Mouse (Mus musculus) intestine, postnatal 0 days (tissue): ENCODE measurements around the gene Gm14214. TPM values are rescaled to one million over a fixed set of nuclear protein-coding genes. Genes with fewer than 3 reads are reported as not detected.

Source experiments
- ATAC-seq: fragments of 200-750 bp; cut with Nextera tagmentation; 2 replicates; pipeline ENCODE4 v1.8.0; 2017; ENCODE audit warnings: mild to moderate bottlenecking, moderate TSS enrichment, moderate library complexity
- H3K27ac ChIP-seq: fragments of 300-500 bp; sonication (generic); 2 replicates; pipeline ENCODE4 v1.5.1; 2014; ENCODE audit warnings: mild to moderate bottlenecking, low read depth, low read length, moderate library complexity
- H3K27me3 ChIP-seq: fragments of 300-500 bp; sonication (generic); replicated peaks from 2 replicates; pipeline ENCODE4 v1.6.1; 2014; ENCODE audit warnings: low read length, mixed read lengths; ENCODE audit not compliant: control insufficient read depth, insufficient read depth
- H3K36me3 ChIP-seq: fragments of 300-500 bp; sonication (generic); 2 replicates; pipeline ENCODE4 v1.6.1; 2014; ENCODE audit warnings: mild to moderate bottlenecking, moderate library complexity; ENCODE audit not compliant: control insufficient read depth, insufficient read depth
- H3K4me1 ChIP-seq: fragments of 300-500 bp; sonication (generic); replicated peaks from 2 replicates; pipeline ENCODE4 v1.6.1; 2014; ENCODE audit warnings: antibody characterized with exemption, low read length, mixed read lengths; ENCODE audit not compliant: control insufficient read depth, insufficient read depth
- H3K4me2 ChIP-seq: fragments of 300-500 bp; sonication (generic); replicated peaks from 2 replicates; pipeline ENCODE4 v1.6.1; 2014; ENCODE audit warnings: low read depth, mild to moderate bottlenecking, moderate library complexity
- H3K4me3 ChIP-seq: fragments of 300-500 bp; sonication (generic); 2 replicates; pipeline ENCODE4 v1.5.1; 2014; ENCODE audit warnings: low read depth, low read length
- H3K9ac ChIP-seq: fragments of 300-500 bp; sonication (generic); 2 replicates; pipeline ENCODE4 v1.6.1; 2014; ENCODE audit warnings: mild to moderate bottlenecking, low read depth, low read length
- H3K9me3 ChIP-seq: fragments of 300-500 bp; sonication (generic); 2 replicates; pipeline ENCODE4 v1.6.1; 2016; ENCODE audit warnings: mixed run types; ENCODE audit not compliant: control insufficient read depth
- CTCF ChIP-seq: sonication (generic); IDR thresholded peaks from 2 replicates; pipeline ENCODE4 v1.5.1; 2016; ENCODE audit warnings: low read depth, mild to moderate bottlenecking, control low read depth, antibody characterized with exemption, moderate library complexity
- WGBS: fragments of 180-500 bp; shearing (Covaris S2); extraction: QIAGEN DNeasy Blood & Tissue Kit; methylation state at CpG from one replicate; pipeline ENCODE4 v1.1.7; 2014; 5-methylcytosine and 5-hydroxymethylcytosine counted together
- polyA plus RNA-seq: library from polyadenylated mRNA; unstranded; fragments of >200 nt; fragmentation: Nextera tagmentation; extraction: Ambion mirVana; gene quantifications from 2 replicates; pipeline ENCODE4 v1.2.1, GENCODE M21; 2015

Gene Gm14214
- polyA plus RNA-seq, 1 experiment from 2014 or later: not detected

DNA sequence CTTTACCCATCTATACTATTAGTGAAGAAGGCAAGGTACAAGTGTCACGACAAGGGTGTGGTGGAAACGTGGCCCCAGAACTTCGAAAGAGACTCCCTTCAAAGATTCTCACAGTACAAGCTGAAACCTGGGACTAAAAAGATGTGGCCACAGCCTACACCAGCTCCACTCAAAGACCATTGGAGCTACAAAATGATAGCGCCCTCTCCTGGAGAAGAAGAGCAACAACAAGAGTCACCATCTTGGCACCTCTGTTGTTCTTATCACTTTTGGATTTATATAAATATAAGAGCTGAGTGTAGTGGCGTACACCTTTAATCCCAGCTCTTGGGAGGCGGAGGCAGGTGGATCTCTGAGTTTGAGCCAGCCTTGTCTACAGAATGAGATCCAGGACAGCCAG is 14.0 kb downstream of the Gm14214 start:
- WGBS: 67% methylated on average over 6 of the region's 6 CpGs
- no peaks in the 10 kb centered on the region for H3K36me3 ChIP-seq
- H3K4me3 ChIP-seq: no peak overlapping the region
- TF ChIP-seq CTCF: peak; percentile 60
- no peaks in the 10 kb centered on the region for H3K27me3 ChIP-seq
- H3K4me1 ChIP-seq: no peaks in the 10 kb centered on the region
- H3K27ac ChIP-seq: no peak overlapping the region
- H3K4me2 ChIP-seq: no peak overlapping the region
- H3K9me3 ChIP-seq: no peaks in the 10 kb centered on the region
- no peak overlapping the region for H3K9ac ChIP-seq
- no peak for ATAC-seq

DNA sequence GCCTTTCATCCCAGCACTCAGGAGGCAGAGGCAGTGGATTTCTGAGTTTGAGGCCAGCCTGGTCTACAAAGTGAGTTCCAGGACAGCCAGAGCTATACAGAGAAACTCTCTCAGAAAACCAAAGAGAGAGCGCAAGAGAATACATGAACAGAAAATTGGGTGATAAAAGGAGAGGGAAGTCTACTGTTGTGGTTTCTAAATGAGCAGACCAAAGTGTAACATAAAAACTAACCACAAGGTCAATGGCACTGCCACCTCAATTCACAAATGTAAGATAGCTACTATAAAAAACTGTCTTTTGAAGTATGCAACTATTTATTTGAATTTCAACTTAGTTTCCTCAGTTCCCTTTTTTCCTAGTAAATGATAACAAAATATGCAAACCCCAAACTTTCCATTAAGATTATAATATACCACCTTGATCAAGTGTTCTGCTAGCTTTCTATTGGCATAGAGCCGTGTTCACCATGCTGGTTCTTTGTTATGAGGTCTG is 15.7 kb downstream of the Gm14214 start:
- no peaks in the 10 kb centered on the region for H3K36me3 ChIP-seq
- no peaks in the 10 kb centered on the region for H3K4me1 ChIP-seq
- TF ChIP-seq CTCF: no peak
- no peak overlapping the region for H3K9ac ChIP-seq
- ATAC-seq: no peak
- H3K9me3 ChIP-seq: no peaks in the 10 kb centered on the region
- H3K27ac ChIP-seq: no peak overlapping the region
- H3K4me2 ChIP-seq: no peak overlapping the region
- WGBS: 86% methylated on average over 2 of the region's 2 CpGs
- no peaks in the 10 kb centered on the region for H3K27me3 ChIP-seq
- no peak overlapping the region for H3K4me3 ChIP-seq

DNA sequence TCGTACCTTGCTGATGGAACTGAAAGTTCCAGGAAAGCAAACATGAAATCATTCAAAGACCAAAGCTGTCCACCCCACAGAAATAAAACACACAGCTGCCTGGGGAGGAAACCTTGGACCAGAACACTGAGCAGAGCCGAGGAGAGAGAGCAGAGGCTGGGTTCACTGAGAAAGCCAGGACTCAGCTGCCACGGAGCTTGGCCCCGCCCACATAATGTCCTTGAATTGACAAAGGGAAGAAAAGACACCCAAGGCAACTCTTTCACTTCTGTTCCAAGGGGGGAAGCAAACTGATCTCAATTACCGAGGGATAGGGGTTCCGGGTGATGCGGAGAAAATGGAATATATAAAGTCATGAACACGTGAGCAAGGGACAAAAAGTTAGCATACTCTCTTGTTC is 17.9 kb downstream of the Gm14214 start:
- Histone ChIP-seq H3K9ac (no peak overlapping the region), H3K4me2 (no peak overlapping the region), H3K9me3 (no peaks in the 10 kb centered on the region), H3K36me3 (no peaks in the 10 kb centered on the region), H3K27ac (no peak overlapping the region), H3K27me3 (no peaks in the 10 kb centered on the region), H3K4me3 (no peak overlapping the region), H3K4me1 (no peaks in the 10 kb centered on the region)
- no peak for ATAC-seq
- 51% methylated on average over 8 of the region's 8 CpGs for WGBS
- TF ChIP-seq CTCF: no peak

GRCm38 (mm10) chr2:154749046-154750036 is 20.5 kb downstream of the Gm14214 start:
- 62% methylated on average over 23 of the region's 23 CpGs for WGBS
- H3K9ac ChIP-seq: no peak overlapping the region
- no peak for TF ChIP-seq CTCF
- H3K27me3 ChIP-seq: no peaks in the 10 kb centered on the region
- H3K36me3 ChIP-seq: no peaks in the 10 kb centered on the region
- no peaks in the 10 kb centered on the region for H3K4me1 ChIP-seq
- no peak overlapping the region for H3K4me3 ChIP-seq
- no peak overlapping the region for H3K4me2 ChIP-seq
- no peak overlapping the region for H3K27ac ChIP-seq
- no peaks in the 10 kb centered on the region for H3K9me3 ChIP-seq
- ATAC-seq: no peak

DNA sequence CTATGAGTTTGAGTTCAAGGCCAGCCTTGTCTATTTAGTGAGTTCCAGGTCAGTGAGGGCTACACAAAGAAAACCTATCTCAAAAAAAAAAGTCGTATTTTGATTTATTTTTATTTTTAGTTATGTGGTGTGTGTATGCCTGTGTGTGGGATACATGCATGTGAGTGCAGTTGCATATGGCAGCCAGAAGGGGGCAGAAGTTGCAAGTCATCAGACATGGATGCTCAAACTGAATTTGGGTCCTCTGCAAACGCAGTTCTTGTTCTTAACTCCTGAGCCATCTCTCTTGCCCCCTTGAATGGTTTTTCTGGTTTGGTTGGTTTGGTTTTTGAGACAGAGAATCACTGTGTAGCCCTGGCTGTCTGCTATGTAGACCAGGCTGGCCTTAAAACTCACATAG is 21.4 kb downstream of the Gm14214 start:
- Histone ChIP-seq H3K27me3 (no peaks in the 10 kb centered on the region), H3K36me3 (no peaks in the 10 kb centered on the region), H3K4me1 (no peaks in the 10 kb centered on the region), H3K27ac (no peak overlapping the region), H3K9ac (no peak overlapping the region), H3K4me2 (no peak overlapping the region), H3K9me3 (no peaks in the 10 kb centered on the region), H3K4me3 (no peak overlapping the region)
- TF ChIP-seq CTCF: peak; percentile 38; the same call in 1 of the 2 replicates
- no peak for ATAC-seq
- WGBS: 86% methylated on average over 2 of the region's 2 CpGs

GRCm38 (mm10) chr2:154743915-154744314 is 25.9 kb downstream of the Gm14214 start:
- ATAC-seq: no peak
- no peak overlapping the region for H3K4me2 ChIP-seq
- H3K36me3 ChIP-seq: no peaks in the 10 kb centered on the region
- no peaks in the 10 kb centered on the region for H3K27me3 ChIP-seq
- no peak overlapping the region for H3K9ac ChIP-seq
- H3K9me3 ChIP-seq: no peaks in the 10 kb centered on the region
- 78% methylated on average over 4 of the region's 4 CpGs for WGBS
- no peak overlapping the region for H3K4me3 ChIP-seq
- no peaks in the 10 kb centered on the region for H3K4me1 ChIP-seq
- no peak overlapping the region for H3K27ac ChIP-seq
- TF ChIP-seq CTCF: no peak
